8 mouse cellular contexts compared by ENCODE assay signal in genomic region chr5:9427581-9428241, GRCm38 (mm10).
DNase-seq lines count a peak whose midpoint lies in the region; ATAC-seq and TF ChIP-seq lines count a peak whose summit lies in the region.
"Had no signal": no experiment of that assay in that cellular context is flagged by ENCODE, and none has a peak within 500 bp of the region (broad histone marks: within the 10 kb centered on the region; RNA-seq: fewer than 3 reads in every experiment).

No protein-coding gene starts in this region.

- TF ChIP-seq CTCF in spleen, adult 2 months (IDR thresholded peaks at IDR 0.05; ENCODE audit: extremely low read depth, insufficient read depth, insufficient read length, insufficient replicate concordance): peak; percentile 49; the same call in 1 of the 2 replicates
- peak; percentile 80 for TF ChIP-seq CTCF in intestine, postnatal 0 days (IDR thresholded peaks at IDR 0.05; ENCODE audit: low read depth)
- TF ChIP-seq CTCF in stomach, postnatal 0 days (IDR thresholded peaks at IDR 0.05; ENCODE audit: low read depth): peak; percentile 84

- H3K4me1 ChIP-seq in spleen, adult 2 months (ENCODE audit: control insufficient read depth, insufficient read depth, insufficient read length): no peaks in the 10 kb centered on the region
- no peaks in the 10 kb centered on the region for H3K4me1 ChIP-seq in embryonic facial prominence, embryonic 11.5 days (ENCODE audit: control insufficient read depth, insufficient read depth, low read length)
- no peaks in the 10 kb centered on the region for H3K4me1 ChIP-seq in intestine, postnatal 0 days (replicated peaks; ENCODE audit: control insufficient read depth, insufficient read depth, low read length)
- no peaks in the 10 kb centered on the region for H3K4me1 ChIP-seq in stomach, postnatal 0 days (replicated peaks; ENCODE audit: control insufficient read depth, insufficient read depth)
- H3K4me1 ChIP-seq: megakaryocyte, embryonic 14.5 days had no signal

- H3K9ac ChIP-seq in embryonic facial prominence, embryonic 11.5 days (replicated peaks; ENCODE audit: low read length): no peak overlapping the region
- H3K9ac ChIP-seq in intestine, postnatal 0 days (ENCODE audit: low read depth, low read length): no peak overlapping the region
- H3K9ac ChIP-seq in stomach, postnatal 0 days (ENCODE audit: low read length): no peak overlapping the region

- no peak; the same call in 1 of the 2 replicates for ATAC-seq in embryonic facial prominence, embryonic 11.5 days (replicated peaks; ENCODE audit: insufficient number of reproducible peaks, low FRiP score, low TSS enrichment, low read depth)
- ATAC-seq in intestine, postnatal 0 days: no peak
- ATAC-seq in megakaryocyte progenitor cell, adult 5-6 weeks (replicated peaks; ENCODE audit: poor library complexity): peak; percentile 97
- ATAC-seq in stomach, postnatal 0 days (ENCODE audit: low FRiP score, low TSS enrichment): no peak

- TF ChIP-seq EP300 in stomach, postnatal 0 days (optimal IDR thresholded peaks at IDR 0.05): no peak

- H3K27ac ChIP-seq in spleen, adult 2 months (ENCODE audit: insufficient read depth, low read length): no peak overlapping the region
- H3K27ac ChIP-seq in embryonic facial prominence, embryonic 11.5 days (replicated peaks; ENCODE audit: low read depth, low read length): no peak overlapping the region
- no peak overlapping the region for H3K27ac ChIP-seq in intestine, postnatal 0 days (ENCODE audit: low read depth, low read length)
- H3K27ac ChIP-seq in stomach, postnatal 0 days (replicated peaks): no peak overlapping the region

- no peak overlapping the region for H3K4me2 ChIP-seq in embryonic facial prominence, embryonic 11.5 days (ENCODE audit: low read depth, low read length)
- H3K4me2 ChIP-seq in intestine, postnatal 0 days (replicated peaks; ENCODE audit: low read depth): no peak overlapping the region
- H3K4me2 ChIP-seq in stomach, postnatal 0 days (replicated peaks; ENCODE audit: low read depth): no peak overlapping the region

- peak; percentile 5 to 8 for DNase-seq in spleen, adult 2 months (ENCODE audit: low read depth in 1 of 2, low spot score in 2 of 2)
- no peak for DNase-seq in spleen, adult 12 weeks (ENCODE audit: low spot score)
- DNase-seq in adrenal gland, postnatal 25 days: peak; percentile 2
- DNase-seq in embryonic facial prominence, embryonic 11.5 days (ENCODE audit: low spot score): peak; percentile 74
- DNase-seq in stomach, postnatal 0 days (ENCODE audit: low spot score): no peak

- TF ChIP-seq POLR2A in spleen, adult 2 months (IDR thresholded peaks at IDR 0.05; ENCODE audit: low read depth, low read length): no peak

- no peak overlapping the region for H3K4me3 ChIP-seq in spleen, adult 2 months (ENCODE audit: extremely low read depth, insufficient read depth, insufficient read length)
- H3K4me3 ChIP-seq in embryonic facial prominence, embryonic 11.5 days (ENCODE audit: low read depth, low read length): no peak overlapping the region
- no peak overlapping the region for H3K4me3 ChIP-seq in intestine, postnatal 0 days (ENCODE audit: low read depth, low read length)
- H3K4me3 ChIP-seq in stomach, postnatal 0 days (ENCODE audit: low read depth, low read length): no peak overlapping the region
- H3K4me3 ChIP-seq: megakaryocyte, embryonic 14.5 days had no signal

- WGBS in spleen, adult 2 months: 51% methylated on average over 10 of the region's 10 CpGs
- 41% methylated on average over 10 of the region's 10 CpGs for WGBS in embryonic facial prominence, embryonic 11.5 days
- 47% methylated on average over 10 of the region's 10 CpGs for WGBS in intestine, postnatal 0 days
- WGBS in stomach, postnatal 0 days: 44% methylated on average over 10 of the region's 10 CpGs

- no peaks in the 10 kb centered on the region for H3K36me3 ChIP-seq in spleen, adult 2 months (ENCODE audit: control insufficient read depth, insufficient read depth, low read length)
- no peaks in the 10 kb centered on the region for H3K36me3 ChIP-seq in embryonic facial prominence, embryonic 11.5 days (replicated peaks; ENCODE audit: control insufficient read depth, insufficient read depth, low read depth, low read length)
- no peaks in the 10 kb centered on the region for H3K36me3 ChIP-seq in intestine, postnatal 0 days (ENCODE audit: control insufficient read depth, insufficient read depth)
- H3K36me3 ChIP-seq in stomach, postnatal 0 days (ENCODE audit: control insufficient read depth, insufficient read depth, low read length): no peaks in the 10 kb centered on the region

- no peaks in the 10 kb centered on the region for H3K9me3 ChIP-seq in embryonic facial prominence, embryonic 11.5 days (replicated peaks; ENCODE audit: control insufficient read depth, low read length)
- H3K9me3 ChIP-seq in intestine, postnatal 0 days (ENCODE audit: control insufficient read depth): no peaks in the 10 kb centered on the region
- H3K9me3 ChIP-seq in stomach, postnatal 0 days (ENCODE audit: control insufficient read depth, low read length): no peaks in the 10 kb centered on the region
- H3K9me3 ChIP-seq: megakaryocyte, embryonic 14.5 days had no signal

- H3K27me3 ChIP-seq in spleen, adult 2 months (ENCODE audit: control insufficient read depth, insufficient read depth, low read length): no peaks in the 10 kb centered on the region
- no peaks in the 10 kb centered on the region for H3K27me3 ChIP-seq in embryonic facial prominence, embryonic 11.5 days (ENCODE audit: control insufficient read depth, insufficient read depth, low read length)
- no peaks in the 10 kb centered on the region for H3K27me3 ChIP-seq in intestine, postnatal 0 days (replicated peaks; ENCODE audit: control insufficient read depth, insufficient read depth, low read length)
- no peaks in the 10 kb centered on the region for H3K27me3 ChIP-seq in stomach, postnatal 0 days (ENCODE audit: control insufficient read depth, insufficient read depth, low read length)
- H3K27me3 ChIP-seq: megakaryocyte, embryonic 14.5 days had no signal

Comparison
In these comparisons a context has a peak if more than half of its experiments do, and no peak if none do; other contexts are left out.
1. DNase-seq: peak in spleen, adult 2 months (2 of 2), adrenal gland, postnatal 25 days (single experiment) and embryonic facial prominence, embryonic 11.5 days (single experiment); none in spleen, adult 12 weeks (single experiment) and stomach, postnatal 0 days (single experiment).
2. Peak in every context shown above with its lines, with median percentiles within 50 percentile points of each other: CTCF ChIP-seq.